Mouse (Mus musculus) embryonic facial prominence, embryonic 10.5 days (tissue): ENCODE data around the gene Mbd6. TPM values are rescaled to one million over a fixed set of nuclear protein-coding genes. Genes with fewer than 3 reads are reported as not detected.
A peak's percentile ranks its signal among the peaks of the same experiment; 100 is the strongest.

ENCODE experiments used
- DNase-seq: peaks from one replicate; pipeline ENCODE4 v3.0.0-alpha.2; 2017; ENCODE audit warnings: low spot score
- H3K27ac ChIP-seq: fragments of 300-500 bp; sonication (generic); replicated peaks from 2 replicates; pipeline ENCODE4 v1.5.1; 2016; ENCODE audit warnings: mild to moderate bottlenecking
- H3K27me3 ChIP-seq: fragments of 300-500 bp; sonication (generic); replicated peaks from 2 replicates; pipeline ENCODE4 v1.6.1; 2016; ENCODE audit warnings: low read depth, mild to moderate bottlenecking; ENCODE audit not compliant: poor library complexity, severe bottlenecking
- H3K36me3 ChIP-seq: fragments of 300-500 bp; sonication (generic); replicated peaks from 2 replicates; pipeline ENCODE4 v1.6.1; 2016; ENCODE audit warnings: mild to moderate bottlenecking, moderate library complexity
- H3K4me1 ChIP-seq: fragments of 300-500 bp; sonication (generic); 2 replicates; pipeline ENCODE4 v1.6.1; 2016
- H3K4me3 ChIP-seq: fragments of 300-500 bp; sonication (generic); 2 replicates; pipeline ENCODE4 v1.5.1; 2016; ENCODE audit warnings: mild to moderate bottlenecking, moderate library complexity
- H3K9me3 ChIP-seq: fragments of 300-500 bp; sonication (generic); 2 replicates; pipeline ENCODE4 v1.6.1; 2016; ENCODE audit warnings: mild to moderate bottlenecking
- WGBS: fragments of 180-500 bp; shearing (Covaris S2); methylation state at CpG from one replicate; pipeline ENCODE4 v1.1.7; 2016; 5-methylcytosine and 5-hydroxymethylcytosine counted together
- polyA plus RNA-seq: library from polyadenylated mRNA; unstranded; fragments of >200 nt; fragmentation: Nextera tagmentation; extraction: Ambion mirVana; gene quantifications from 2 replicates; pipeline ENCODE4 v1.2.1, GENCODE M21; 2016

Mbd6 gene
- polyA plus RNA-seq, 1 experiment from 2014 or later: 12.2 TPM

DNA sequence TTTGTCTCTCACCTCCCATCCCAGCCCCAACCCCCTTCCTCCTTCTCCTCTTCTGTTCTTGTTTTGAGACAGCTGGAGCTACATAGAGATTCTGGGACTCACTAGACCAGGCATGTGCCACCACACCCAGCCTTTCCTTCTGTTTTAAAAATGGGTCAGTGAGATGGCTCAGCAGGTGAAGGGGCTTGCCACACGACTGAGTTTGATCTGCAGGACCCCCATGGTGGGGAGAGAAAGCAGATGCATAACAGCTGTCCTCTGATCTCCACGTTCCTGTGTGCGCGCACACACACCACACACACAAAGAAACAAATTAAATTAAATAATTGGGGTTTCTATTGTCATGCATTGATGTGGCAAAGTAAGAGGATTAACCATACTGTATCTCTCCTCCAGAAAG lies 23.8 kb downstream of the Mbd6 start:
- WGBS: 72% methylated on average over 4 of the region's 4 CpGs
- peaks cover 44% of the 10 kb centered on the region for H3K27me3 ChIP-seq
- H3K9me3 ChIP-seq: no peaks in the 10 kb centered on the region
- no peak overlapping the region for H3K27ac ChIP-seq
- DNase-seq: no peak
- peaks cover 20% of the 10 kb centered on the region for H3K36me3 ChIP-seq
- peaks cover 27% of the 10 kb centered on the region for H3K4me1 ChIP-seq
- H3K4me3 ChIP-seq: no peak overlapping the region

- DNase-seq: no peak
- peaks cover 14% of the 10 kb centered on the region for H3K36me3 ChIP-seq
- peaks cover 26% of the 10 kb centered on the region for H3K4me1 ChIP-seq
- H3K4me3 ChIP-seq: no peak overlapping the region
- WGBS: 77% methylated on average over 8 of the region's 8 CpGs
- H3K27me3 ChIP-seq: peaks cover 44% of the 10 kb centered on the region
- no peaks in the 10 kb centered on the region for H3K9me3 ChIP-seq
- no peak overlapping the region for H3K27ac ChIP-seq
Observed at GRCm38 (mm10) chr10:127264336-127264735, 24.5 kb downstream of the Mbd6 start.

DNA sequence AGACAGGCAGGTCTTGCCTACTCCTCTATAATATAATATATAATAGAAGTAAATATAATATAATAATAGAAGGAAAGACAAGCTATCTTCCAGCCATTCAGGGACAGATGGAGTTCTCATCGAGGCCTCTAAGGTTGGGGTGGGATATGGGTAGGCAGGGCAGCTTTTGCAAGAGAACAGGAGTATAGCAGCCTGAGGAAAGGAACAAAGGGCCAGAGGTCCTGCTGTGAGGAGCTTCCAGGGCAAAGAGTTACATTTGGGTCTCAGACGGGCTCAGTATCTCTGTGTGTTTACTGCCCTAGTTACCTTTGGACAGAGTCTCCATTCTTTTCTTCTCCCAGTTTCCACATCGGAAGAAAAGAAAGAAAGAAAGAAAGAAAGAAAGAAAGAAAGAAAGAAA lies 25.2 kb downstream of the Mbd6 start:
- Histone ChIP-seq H3K36me3 (peaks cover 7% of the 10 kb centered on the region), H3K27ac (no peak overlapping the region), H3K4me1 (peaks cover 29% of the 10 kb centered on the region), H3K4me3 (no peak overlapping the region), H3K9me3 (no peaks in the 10 kb centered on the region), H3K27me3 (peaks cover 44% of the 10 kb centered on the region)
- no peak for DNase-seq
- WGBS: 53% methylated on average over 3 of the region's 3 CpGs

DNA sequence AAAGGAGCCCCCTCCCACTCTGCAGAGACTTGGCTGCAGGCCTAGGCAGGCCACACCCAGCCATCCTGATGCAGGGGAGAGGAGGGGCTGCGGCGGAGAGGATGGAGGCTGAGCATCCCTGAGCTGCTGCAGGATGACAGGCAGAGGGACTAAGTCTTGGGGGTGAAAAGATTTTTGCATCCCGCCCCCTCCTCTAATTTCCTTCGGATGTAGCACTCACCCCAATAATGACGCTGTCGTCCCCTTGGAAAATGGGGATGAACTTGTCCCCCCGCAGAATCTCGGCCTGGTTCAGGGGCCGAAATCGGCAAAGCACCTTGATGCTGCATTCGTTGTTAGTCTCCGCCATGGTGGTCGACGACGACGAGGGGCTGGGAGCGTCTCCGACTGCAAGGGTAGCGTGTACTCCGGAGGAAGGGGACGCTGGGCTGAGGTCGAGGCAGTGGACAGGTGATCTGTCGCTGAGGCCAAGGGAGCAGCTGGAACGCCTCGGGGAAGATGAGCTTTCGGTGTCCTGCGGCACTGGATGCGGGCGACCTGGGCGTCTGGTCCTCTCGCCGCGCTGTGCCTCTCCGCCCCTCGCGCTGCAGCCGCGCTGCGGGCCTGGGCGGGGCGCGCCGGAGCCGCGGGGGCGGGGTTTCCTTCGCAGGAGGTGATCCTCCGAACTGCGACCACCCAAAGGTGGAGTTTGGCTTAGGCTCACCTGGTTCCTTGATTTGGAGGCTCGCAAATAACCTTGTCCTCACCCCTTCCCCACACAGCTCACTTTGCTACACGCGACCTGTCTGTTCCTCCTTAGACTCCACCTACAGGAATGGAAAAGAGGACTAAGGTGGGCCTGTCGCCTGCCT lies 26.0 kb downstream of the Mbd6 start, which contains the start of gene Kif5a:
Gene Kif5a, minus strand, starts transcription at position 801 of the 851 bp plus-strand sequence.
- Histone ChIP-seq H3K27ac (peak within 1 kb of the TSS; percentile 75), H3K36me3 (no peaks in the 10 kb centered on the region; the same call in 1 of the 2 replicates), H3K4me3 (peak within 1 kb of the TSS; percentile 64), H3K27me3 (peaks cover 44% of the 10 kb centered on the region), H3K4me1 (peaks cover 28% of the 10 kb centered on the region), H3K9me3 (no peaks in the 10 kb centered on the region)
- WGBS: 1% methylated on average over 53 of the region's 53 CpGs
- peak; percentile 66 for DNase-seq

DNA sequence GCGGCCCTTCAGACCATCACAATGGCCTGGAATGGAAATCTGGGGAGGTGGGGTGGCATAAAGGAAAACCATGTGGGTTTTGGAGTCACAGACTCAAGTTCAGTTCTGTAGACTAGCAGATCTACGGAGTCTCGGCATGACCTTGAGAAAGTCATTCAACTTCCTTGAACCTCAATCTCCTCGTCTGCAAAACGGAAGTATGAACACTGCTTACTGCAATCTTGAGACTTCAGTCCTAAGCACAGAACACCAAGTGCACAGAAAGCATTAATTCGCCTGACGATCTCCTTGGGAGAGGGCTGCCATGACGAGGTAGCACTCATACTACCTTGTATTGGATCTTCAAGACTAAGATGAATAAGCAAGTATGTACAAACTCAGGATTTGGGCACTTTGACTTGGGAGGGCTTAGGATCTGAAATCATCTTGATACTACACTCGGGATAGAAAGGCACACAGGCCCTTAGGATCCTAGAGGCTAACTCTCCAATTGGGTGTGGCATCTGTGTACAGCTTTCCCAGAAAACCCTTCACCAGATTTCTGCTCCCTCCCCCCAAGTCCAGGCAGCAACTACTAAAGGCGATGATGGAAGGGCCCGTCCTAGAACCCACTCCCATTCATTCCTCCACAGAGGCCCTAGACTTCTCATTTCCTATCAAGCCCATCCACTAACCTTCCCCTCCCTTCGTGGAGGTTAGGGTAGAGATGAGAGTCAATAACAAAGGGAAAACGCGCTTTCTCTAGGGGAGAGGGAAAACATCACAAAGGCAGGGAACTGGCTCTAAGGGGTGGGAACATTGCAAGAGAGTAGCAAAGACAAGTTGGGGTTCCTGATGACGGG lies 26.9 kb downstream of the Mbd6 start:
- DNase-seq: no peak
- no peaks in the 10 kb centered on the region for H3K9me3 ChIP-seq
- peak overlapping the region; percentile 64 for H3K4me3 ChIP-seq
- H3K36me3 ChIP-seq: no peaks in the 10 kb centered on the region
- peaks cover 44% of the 10 kb centered on the region for H3K27me3 ChIP-seq
- H3K27ac ChIP-seq: peak overlapping the region; percentile 75
- 64% methylated on average over 15 of the region's 15 CpGs for WGBS
- H3K4me1 ChIP-seq: peaks cover 21% of the 10 kb centered on the region

- Histone ChIP-seq H3K4me1 (peaks cover 21% of the 10 kb centered on the region), H3K36me3 (no peaks in the 10 kb centered on the region), H3K4me3 (no peak overlapping the region), H3K27me3 (peaks cover 28% of the 10 kb centered on the region), H3K27ac (no peak overlapping the region), H3K9me3 (no peaks in the 10 kb centered on the region)
- DNase-seq: no peak
- WGBS: 81% methylated on average over 8 of the region's 8 CpGs
Observed at GRCm38 (mm10) chr10:127258489-127258888, 30.3 kb downstream of the Mbd6 start.

- H3K27me3 ChIP-seq: peaks cover 21% of the 10 kb centered on the region
- H3K27ac ChIP-seq: no peak overlapping the region
- peaks cover 17% of the 10 kb centered on the region for H3K4me1 ChIP-seq
- H3K4me3 ChIP-seq: no peak overlapping the region
- WGBS: 86% methylated on average over 6 of the region's 6 CpGs
- H3K9me3 ChIP-seq: no peaks in the 10 kb centered on the region
- H3K36me3 ChIP-seq: no peaks in the 10 kb centered on the region
- DNase-seq: no peak
Observed at GRCm38 (mm10) chr10:127257790-127258189, 31.0 kb downstream of the Mbd6 start.

DNA sequence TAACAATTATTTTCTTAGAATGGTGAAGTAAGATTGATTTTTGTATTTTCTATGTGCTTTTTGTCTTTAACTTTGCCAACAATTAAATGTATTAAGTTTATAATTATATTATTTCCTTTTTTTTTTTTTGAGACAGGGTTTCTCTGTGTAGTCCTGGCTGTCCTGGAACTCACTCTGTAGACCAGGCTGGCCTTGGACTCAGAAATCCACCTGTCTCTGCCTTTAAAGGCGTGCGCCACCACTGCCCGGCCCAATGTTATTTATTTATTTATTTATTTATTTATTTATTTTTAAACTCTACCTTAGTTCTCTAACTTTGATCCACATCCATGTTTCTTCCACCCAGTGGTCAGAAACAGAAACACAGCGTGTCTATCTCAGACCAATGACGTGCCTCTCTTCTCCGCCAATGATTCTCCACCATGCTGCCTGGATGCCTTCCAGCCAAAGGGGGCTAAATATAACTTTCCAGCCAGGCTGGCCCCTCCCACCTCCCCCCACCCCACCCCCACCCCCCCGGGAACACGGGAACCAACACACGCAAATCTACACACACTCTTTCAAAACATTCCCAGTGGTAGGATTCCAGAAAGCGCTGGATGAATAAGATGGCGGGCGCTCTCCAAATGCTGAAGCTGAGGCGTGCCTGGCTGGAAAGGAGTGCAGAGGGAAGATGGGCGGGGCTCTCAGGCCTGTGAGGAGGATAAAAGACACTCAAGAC lies 33.0 kb downstream of the Mbd6 start:
- WGBS: 23% methylated on average over 14 of the region's 14 CpGs
- Histone ChIP-seq H3K9me3 (no peaks in the 10 kb centered on the region), H3K4me1 (peaks cover 14% of the 10 kb centered on the region), H3K27ac (no peak overlapping the region), H3K36me3 (no peaks in the 10 kb centered on the region), H3K27me3 (peaks cover under 1% of the 10 kb centered on the region; the same call in 1 of the 2 replicates), H3K4me3 (peak overlapping the region; percentile 35)
- DNase-seq: peak; percentile 83

GRCm38 (mm10) chr10:127250810-127251209 lies 38.0 kb downstream of the Mbd6 start:
- 90% methylated on average over 5 of the region's 5 CpGs for WGBS
- no peak for DNase-seq

GRCm38 (mm10) chr10:127238241-127238824 lies 50.5 kb downstream of the Mbd6 start:
- DNase-seq: no peak
- WGBS: 71% methylated on average over 18 of the region's 18 CpGs
- no peak overlapping the region for H3K27ac ChIP-seq
- H3K27me3 ChIP-seq: peaks cover 26% of the 10 kb centered on the region
- H3K4me3 ChIP-seq: no peak overlapping the region
- no peaks in the 10 kb centered on the region for H3K9me3 ChIP-seq
- H3K36me3 ChIP-seq: peaks cover 38% of the 10 kb centered on the region
- peaks cover 28% of the 10 kb centered on the region for H3K4me1 ChIP-seq

More at GRCm38 (mm10) chr10:127250810-127251209, 38.0 kb downstream of the Mbd6 start:
- Histone ChIP-seq H3K36me3 (peaks cover 5% of the 10 kb centered on the region; the same call in 1 of the 2 replicates), H3K4me3 (no peak overlapping the region), H3K27ac (no peak overlapping the region), H3K4me1 (peaks cover 4% of the 10 kb centered on the region; the same call in 1 of the 2 replicates), H3K27me3 (no peaks in the 10 kb centered on the region), H3K9me3 (no peaks in the 10 kb centered on the region)

- WGBS: 26% methylated on average over 9 of the region's 9 CpGs
- H3K27ac ChIP-seq: peak overlapping the region; percentile 14
- no peaks in the 10 kb centered on the region for H3K9me3 ChIP-seq
- peaks cover 24% of the 10 kb centered on the region for H3K36me3 ChIP-seq
- DNase-seq: peak; percentile 60
- H3K27me3 ChIP-seq: peaks cover 26% of the 10 kb centered on the region
- peaks cover 30% of the 10 kb centered on the region for H3K4me1 ChIP-seq
- peak overlapping the region; percentile 2 for H3K4me3 ChIP-seq
Observed at GRCm38 (mm10) chr10:127236541-127236940, 52.3 kb downstream of the Mbd6 start.

- 0 out of 2 replicates have a peak, but pooled peaks cover 19% of the 10 kb centered on the region for H3K27me3 ChIP-seq
- H3K36me3 ChIP-seq: peaks cover 3% of the 10 kb centered on the region
- no peak overlapping the region for H3K4me3 ChIP-seq
- no peaks in the 10 kb centered on the region for H3K9me3 ChIP-seq
- no peak overlapping the region for H3K27ac ChIP-seq
- H3K4me1 ChIP-seq: peaks cover 23% of the 10 kb centered on the region
- DNase-seq: no peak
- WGBS: 75% methylated on average over 9 of the region's 9 CpGs
Observed at GRCm38 (mm10) chr10:127233141-127233540, 55.7 kb downstream of the Mbd6 start.
